Mouse (Mus musculus): ENCODE data around the gene Zfp202. TPM values are rescaled to one million over a fixed set of nuclear protein-coding genes. Genes with fewer than 3 reads are reported as not detected.
A peak's percentile ranks its signal among the peaks of the same experiment; 100 is the strongest.
"Not testable (repeated sequence)": the region's sequence is repeated elsewhere in the genome, so short reads cannot be mapped to it uniquely, and the experiment has no call there.

The Zfp202 gene
- total RNA-seq (2021): 1 to 10 TPM; 2.5 to 3.2 TPM
- long read RNA-seq, experiment 1, partial matches to known transcripts: 1 of 6 reads
- long read RNA-seq, experiment 1, other reads (novel, unspliced or antisense): 2 of 6 reads
- long read RNA-seq, experiment 2, partial matches to known transcripts: 1 of 7 reads
- long read RNA-seq, experiment 2, other reads (novel, unspliced or antisense): 1 of 7 reads

DNA sequence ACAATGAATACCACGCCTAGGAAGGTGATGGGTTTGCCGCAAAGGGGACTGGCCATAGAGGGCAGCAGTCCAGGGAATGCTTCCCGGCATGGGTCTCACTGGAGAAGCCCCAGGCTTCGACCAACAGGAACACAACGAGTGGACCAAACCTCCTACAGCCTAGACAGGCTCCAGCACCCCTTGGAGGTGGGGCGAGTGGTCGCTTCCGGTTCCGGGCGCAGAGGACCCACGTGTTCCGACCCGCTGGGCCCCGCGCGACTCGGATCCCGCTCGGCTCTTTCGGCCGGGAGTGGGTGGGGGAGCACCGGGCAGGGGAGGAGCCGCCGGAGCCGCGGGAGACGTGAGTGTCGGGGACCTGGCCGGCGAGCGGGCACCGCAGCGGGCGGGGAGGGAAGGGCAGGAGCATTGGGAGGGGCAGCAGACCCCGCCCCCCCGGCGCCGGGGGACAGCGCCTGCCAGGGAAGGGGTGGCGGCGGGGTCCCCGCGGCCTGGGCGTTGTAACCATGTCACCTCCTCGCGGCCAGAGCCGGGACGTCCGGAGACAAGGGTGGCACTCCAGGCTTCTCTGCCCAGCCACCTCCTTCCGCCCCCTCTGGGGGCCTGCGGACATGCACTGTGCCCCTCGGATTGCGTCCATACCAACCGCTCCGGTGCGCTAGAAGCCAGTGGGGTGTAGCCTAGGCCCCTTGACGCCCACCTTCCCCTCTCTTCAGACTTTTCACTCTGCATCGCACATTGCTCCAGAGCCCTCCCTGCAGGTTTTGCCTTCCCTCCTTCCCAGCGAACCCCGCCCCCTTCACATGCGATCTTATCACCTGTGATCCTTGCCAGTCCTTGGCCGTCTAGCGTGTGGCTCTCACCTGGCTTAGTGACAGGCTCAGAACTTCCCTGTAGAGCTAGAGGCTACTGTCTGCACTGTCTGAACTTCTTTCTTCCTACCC, at the start of gene Zfp202:
Zfp202 (plus strand) TSS at position 219 of the 941 bp plus-strand sequence.
- DNase-seq: peak; percentile 86

- DNase-seq: no peak
Observed at GRCm38 (mm10) chr9:40155118-40155644, 36.9 kb upstream of the Zfp202 start.

GRCm38 (mm10) chr9:40166446-40166845, 25.7 kb upstream of the Zfp202 start:
- no peak for DNase-seq

DNA sequence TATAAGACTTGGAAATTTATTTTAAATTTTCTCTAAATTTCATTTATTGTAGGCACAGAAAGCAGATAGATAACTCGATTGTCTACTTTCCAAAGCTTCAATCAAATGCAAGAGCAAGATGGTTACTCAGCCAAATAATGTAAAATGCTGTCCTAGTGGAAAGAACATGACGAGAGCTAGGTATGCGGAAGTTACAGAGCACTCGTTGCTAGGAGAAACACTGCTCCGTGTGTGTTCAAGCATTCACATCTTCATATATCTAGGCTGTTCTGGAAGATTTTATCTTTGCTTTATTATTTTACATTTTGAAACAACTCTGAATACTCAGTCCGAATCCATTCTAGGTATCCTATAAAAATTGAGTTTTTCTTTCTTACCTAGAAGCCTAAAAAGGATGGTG, 15.1 kb upstream of the Zfp202 start:
- DNase-seq: no peak

DNA sequence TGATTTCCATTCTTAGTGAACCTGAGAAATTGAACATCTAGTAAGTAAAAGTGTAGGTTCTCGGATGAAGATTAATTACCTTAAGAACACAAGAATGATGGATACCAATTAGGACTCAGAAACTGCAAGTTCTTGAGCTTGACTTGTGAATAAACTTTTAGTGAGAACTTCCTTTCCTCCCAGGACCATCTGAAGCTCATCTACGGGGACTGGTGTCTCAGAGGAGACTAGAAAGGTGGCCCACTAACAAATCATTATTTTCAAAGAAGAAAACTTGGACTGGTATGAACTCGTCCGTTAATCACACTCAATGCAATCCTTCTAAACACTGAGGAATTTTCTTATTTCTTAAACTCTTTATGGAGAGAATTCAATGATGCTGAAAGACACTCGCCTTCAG, 11.5 kb upstream of the Zfp202 start, which contains the start of gene Olfr986:
Olfr986 (plus strand) TSS at position 301 of the 400 bp plus-strand sequence.
- no peak for DNase-seq

- not testable (repeated sequence) for DNase-seq
Observed at GRCm38 (mm10) chr9:40185166-40185565, 7.0 kb upstream of the Zfp202 start.

DNA sequence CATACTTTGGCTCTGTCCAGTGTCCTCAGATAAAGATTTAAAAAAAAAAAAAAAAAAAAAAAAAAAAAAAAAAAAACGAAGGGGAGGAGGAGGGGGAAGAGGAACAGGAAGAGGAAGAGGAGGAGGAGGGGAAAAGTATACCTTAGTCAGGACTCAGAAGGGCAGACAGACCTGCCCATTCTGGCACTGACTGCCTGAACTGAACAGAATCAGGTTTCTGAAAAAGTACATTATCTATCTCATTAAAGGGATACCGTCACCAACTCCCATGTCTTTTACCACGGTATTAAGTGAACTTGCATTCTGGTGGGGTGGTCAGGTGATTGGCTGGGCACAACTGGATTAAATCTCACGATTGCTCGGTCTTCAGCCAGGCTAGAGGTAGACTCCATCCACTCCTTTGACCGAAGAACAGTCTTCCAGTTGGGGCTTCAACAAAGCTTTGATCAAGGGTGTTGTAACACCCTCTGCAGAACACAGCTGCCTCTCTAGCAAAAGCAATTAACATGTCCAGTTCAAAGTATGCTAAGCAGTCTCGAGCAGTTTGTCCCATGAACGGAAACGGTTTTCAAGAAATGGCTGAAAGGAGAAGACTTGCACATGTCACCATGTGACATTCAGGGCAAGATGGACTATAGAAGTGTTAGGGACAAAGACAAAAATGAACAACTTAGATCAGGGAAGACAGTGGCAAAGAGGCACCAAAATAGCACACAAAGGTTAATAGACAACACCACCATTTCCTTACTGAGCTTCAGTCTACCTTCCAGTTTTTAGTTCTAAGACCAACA, 835 bp upstream of the Zfp202 start:
- no peak for DNase-seq

GRCm38 (mm10) chr9:40195981-40196380, 3.9 kb downstream of the Zfp202 start:
- no peak for DNase-seq

GRCm38 (mm10) chr9:40206546-40206950, 14.4 kb downstream of the Zfp202 start:
- DNase-seq: no peak

GRCm38 (mm10) chr9:40210744-40211143, 18.6 kb downstream of the Zfp202 start:
- DNase-seq: no peak

GRCm38 (mm10) chr9:40214058-40214457, 21.9 kb downstream of the Zfp202 start:
- DNase-seq: no peak

- no peak for DNase-seq
Observed at GRCm38 (mm10) chr9:40216651-40217050, 24.5 kb downstream of the Zfp202 start.

GRCm38 (mm10) chr9:40224289-40224688, 32.2 kb downstream of the Zfp202 start:
- no peak for DNase-seq

DNA sequence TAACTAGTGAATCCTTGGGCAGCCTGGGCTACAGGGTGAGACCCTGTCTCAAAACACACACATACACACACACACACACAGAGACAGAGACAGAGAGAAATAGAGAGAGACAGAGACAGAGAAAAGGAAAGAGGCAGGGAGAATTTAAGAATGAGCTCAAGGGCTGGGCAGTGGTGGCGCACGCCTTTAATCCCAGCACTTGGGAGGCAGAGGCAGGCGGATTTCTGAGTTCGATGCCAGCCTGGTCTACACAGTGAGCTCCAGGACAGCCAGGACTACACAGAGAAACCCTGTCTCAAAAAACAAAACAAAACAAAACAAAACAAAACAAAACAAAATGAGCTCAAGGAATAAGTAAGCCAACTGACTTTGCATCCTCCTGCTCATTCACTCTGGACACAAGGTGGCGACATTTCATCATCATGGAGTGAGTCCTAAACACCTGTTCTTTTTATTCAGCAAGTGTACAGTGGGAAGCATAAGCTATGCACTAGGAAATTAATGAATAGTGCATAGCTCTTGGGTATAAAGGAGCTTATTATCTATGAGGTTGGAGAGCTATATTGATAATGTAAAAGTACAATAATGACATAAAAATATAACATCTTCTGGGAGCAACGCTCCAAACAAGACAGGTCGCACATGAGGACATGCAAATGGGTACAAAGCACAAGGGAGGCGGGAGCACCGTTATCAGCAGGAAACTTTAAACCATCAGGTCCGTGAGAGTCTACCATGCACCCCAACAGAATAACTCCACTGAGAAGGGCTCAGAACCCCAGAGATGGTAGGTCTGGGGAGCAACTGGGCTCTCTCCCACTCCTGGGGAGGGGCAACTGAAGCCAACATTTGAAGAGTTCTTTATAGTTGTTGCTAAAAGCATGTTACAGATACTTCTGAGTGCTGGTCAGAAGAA, 36.0 kb downstream of the Zfp202 start:
- peak; percentile 38 for DNase-seq

GRCm38 (mm10) chr9:40228804-40229331, 36.8 kb downstream of the Zfp202 start:
- DNase-seq: no peak

GRCm38 (mm10) chr9:40229479-40229878, 37.4 kb downstream of the Zfp202 start:
- no peak for DNase-seq

GRCm38 (mm10) chr9:40231019-40231418, 38.9 kb downstream of the Zfp202 start:
- DNase-seq: no peak

DNA sequence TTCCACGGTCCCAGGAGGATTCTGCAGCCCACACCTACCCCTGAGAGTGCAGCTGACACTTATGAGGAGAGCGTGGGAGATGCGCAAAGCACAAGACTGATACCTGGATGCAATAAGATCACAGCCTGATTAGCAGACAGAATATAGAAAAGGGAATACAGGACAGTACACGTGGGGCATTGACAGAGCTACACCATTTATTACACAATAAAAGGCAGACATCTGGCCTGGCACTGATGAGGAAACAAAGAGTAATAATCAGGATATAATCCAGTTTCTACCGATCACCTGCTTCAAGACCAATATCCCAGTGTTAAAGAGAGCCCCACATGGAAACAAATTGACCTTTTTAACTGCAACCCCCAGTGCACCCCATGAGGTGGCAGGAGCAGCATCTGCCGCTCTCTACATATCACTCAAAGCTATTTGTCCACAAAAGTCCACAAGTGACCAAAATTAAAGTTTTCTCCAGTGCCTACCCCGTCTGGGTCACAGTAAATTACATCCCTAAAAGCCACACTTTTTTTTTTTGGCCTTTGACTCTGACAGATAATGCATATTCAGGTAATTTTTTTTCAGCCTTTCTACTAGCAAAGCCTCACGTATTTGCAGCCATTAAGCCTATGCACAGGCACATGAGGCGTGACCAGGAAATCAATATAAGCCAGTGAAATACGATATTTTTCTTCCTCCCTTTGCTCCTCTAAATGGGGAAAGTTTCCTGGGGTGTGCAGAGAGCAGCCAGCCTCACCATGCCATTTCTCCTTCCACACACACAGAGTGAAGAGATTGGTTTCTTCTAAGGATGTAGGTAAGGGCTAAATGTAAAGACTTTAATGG, 42.3 kb downstream of the Zfp202 start:
- DNase-seq: no peak

DNA sequence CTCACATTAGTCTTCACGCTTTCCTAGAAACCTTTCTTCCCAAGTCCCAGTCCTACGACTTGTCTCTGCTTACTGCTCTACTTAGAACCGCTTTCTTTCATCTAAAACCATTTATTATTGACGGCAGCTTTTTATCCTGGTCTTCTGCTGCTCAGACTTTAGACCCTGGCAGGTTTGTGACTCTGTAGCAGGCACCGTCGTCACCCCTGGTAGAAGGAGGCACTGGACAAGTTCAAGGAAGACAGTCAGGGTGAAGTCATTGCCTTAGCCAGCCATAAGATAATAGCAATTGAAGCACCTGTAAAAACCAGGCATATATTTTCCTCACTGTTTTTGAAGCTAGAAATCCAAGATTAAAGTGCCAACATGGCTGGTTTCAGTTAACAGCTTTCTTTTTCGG, 43.1 kb downstream of the Zfp202 start:
- no peak for DNase-seq

DNA sequence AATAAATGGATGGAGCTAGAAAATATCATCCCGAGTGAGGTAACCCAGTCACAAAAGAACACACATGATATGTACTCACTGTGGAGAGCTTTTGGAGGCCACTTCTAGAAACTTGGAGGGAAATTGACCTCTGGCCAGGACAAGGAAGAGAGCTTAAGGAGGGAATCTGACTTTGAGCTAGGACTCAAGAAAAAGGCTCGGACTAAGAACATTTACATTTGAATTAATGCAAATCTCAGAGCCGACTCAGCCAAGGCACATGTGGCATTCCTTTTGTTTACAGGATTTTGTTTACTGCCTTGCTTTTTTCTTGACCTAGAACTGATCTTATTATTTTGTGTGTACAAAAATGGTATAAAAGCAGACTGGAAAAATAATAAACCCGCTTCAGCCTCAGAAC, 47.6 kb downstream of the Zfp202 start:
- no peak for DNase-seq

All from gastrocnemius, postnatal 10 days (tissue).